Mouse (Mus musculus): ENCODE measurements around the gene Rtl8c.
"Not testable (repeated sequence)": the region's sequence is repeated elsewhere in the genome, so short reads cannot be mapped to it uniquely, and the experiment has no call there.

Rtl8c gene

DNA sequence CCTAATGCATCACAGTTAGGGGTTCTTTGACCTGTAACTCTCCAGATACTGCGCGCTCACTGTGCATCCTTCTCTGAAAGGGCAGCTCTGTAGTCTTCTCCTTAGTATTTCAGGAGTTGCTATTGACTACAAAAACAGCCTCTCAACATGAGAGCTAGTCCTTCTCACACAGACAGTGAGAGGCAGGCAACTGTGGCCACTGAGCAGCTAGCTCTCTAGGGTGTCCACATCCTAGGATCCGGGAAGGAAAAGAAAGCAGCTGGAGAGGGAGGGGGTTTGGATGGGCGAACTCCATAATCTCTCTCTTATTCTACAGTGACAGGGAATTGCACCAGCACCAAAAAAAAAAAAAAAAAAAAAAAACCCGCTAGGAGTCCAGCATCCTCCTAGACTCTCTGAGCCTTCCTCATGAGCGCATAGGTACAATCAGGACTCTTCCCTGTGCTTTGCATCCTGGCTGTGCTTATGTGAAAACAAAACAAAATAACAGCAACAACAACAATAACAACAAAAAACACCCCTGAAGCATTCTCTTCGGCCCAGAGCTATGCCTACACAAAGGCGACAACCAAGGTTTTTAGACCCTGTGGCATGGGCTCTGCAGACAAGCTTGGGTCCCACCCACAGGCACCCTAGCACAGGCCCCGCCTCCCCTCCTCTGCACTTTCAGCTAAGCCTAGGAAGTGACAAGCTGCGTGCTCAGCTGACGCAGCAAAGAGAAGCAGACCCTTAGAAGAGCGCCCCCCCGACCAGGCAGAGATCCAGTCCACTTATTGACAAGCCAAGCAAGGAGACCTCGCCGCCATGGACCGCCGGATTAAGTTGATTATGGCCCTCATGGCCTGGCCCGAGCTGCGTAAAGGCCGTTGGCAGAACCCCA, at the start of gene Rtl8c:
TSS of gene Rtl8c (plus strand) at position 791 of the 880 bp plus-strand sequence.
- DNase-seq, result peak; percentile 79 to 82

DNA sequence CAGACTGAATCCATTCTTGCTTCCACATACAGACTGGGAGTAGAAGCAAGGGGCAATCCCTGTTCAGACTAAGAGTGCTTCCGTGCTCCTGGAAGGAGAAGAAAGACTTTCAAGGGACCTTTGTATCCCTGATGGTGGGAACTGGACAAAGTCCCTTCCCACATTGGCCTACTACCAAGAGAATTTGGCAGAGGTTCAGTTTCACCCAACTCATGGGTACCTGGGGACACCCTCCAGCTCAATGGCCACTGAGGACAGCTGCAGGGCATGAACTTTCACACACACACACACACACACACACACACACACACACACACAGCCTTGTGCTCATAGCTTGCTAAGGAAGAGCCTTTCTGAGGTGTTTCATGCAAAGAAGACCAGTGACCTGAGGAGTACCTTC, 28.5 kb upstream of the Rtl8c start:
- DNase-seq, result no peak

DNA sequence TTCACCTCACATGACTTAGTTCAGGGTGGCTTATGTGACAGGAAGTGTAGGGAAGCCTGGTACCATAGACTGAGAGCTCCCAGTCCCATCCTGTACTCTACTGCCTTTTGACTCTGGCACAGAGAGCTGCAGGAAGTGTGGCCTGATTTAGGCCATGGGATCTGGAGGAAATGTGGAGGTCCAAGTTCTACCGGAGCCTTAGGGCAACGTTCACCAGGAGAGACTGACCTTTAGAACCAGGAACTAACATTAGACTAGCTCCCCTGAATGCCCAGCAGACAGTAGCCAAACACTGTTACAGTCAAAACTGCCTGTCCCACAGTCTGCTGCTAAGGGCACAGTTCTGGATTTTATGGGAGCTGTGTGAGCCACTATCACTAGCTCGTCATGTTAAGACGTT, 26.4 kb upstream of the Rtl8c start:
- DNase-seq, result not testable (repeated sequence)

DNA sequence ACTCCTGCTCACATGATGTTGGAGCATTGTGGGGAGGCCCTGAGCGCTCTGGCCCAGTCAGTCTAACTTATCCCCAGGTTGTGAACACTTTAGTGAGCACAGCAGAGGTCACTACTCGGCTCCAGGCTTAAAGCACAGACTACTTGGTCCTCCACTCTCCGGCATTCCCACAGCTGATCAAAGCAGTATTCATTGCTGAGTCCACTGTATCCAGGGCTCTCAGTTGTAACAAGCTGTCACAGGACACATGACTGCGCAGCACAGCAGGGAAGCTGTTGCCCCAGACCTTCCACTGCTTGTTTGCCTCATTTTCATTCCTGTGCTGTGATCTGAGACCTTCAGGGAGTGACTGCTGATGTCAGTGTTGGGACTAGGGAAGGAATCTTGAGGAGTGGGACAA, 24.4 kb upstream of the Rtl8c start:
- DNase-seq, result not testable (repeated sequence)

DNA sequence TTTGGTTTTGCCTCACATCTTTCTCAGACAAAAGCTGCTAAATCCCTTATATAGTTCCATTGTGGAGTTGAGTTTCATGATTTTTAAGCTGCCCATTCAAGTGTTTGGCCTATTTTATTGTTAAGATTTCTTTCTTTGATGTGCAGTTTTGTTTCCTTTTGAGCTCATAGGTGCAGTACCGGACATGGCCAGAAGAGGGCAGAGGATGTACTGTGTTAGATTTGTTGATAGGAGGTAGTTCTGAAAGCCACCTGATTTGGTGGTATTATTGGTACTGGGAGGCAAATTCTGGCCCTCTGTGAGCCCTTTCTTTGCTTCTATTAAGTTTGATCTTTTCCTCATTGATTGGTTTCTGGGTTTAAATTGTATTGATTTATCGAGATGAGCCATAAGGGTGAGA, 7.8 kb upstream of the Rtl8c start:
- DNase-seq, result peak; percentile 70 to 87

DNA sequence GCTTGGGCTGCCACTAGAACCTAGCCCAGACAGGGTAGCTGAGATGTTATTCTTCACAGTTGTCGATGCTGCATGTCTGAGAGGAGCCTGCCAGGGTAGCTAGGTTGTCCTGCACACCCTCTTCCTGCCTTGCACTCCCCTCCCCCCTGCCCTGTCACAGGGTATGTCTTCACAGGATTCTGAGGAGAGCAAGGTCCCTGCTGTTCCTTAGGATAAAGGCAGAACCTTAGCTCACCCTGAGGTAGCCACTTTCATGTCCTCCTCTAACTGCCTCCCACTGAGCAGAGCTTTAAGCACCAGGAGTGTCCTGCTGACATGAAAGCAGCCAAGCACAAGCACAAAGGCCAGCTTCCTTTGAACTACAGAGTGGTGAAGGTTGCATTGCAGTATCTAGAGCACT, 1.7 kb upstream of the Rtl8c start:
- peak in 1 of 2 experiments; percentile 5 for DNase-seq

DNA sequence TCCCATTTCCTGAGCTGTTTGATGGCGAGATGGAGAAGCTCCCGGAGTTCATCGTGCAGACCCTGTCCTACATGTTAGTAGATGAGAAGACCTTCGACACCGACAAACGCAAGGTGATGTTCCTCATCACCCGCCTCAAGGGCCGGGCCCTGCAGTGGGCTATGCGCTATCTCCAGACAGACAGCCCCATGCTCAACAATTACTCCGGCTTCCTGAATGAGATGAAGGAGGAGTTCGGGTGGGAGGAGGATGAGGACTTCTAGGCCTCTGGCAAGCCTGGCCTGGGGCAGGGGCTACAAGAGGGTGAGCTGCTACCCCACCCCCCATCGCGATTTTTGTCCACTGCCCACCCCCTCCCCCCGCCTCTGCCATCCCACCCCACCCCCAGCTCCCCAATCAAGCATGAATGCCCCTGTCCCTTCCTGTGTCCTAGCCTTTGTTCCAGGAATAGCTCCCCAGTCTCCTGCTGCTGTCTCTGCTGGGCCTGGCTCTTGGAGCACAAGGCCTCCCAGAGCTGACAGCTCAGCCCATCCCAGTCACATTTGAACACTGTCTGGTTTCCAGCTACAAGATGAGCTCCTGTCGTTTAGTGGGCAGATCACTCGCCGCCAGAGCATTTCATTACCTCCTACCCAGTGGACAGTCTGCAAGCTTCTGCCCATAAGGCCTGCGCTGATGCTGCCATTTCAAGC, 436 bp downstream of the Rtl8c start:
- DNase-seq, result peak; percentile 40 to 45

DNA sequence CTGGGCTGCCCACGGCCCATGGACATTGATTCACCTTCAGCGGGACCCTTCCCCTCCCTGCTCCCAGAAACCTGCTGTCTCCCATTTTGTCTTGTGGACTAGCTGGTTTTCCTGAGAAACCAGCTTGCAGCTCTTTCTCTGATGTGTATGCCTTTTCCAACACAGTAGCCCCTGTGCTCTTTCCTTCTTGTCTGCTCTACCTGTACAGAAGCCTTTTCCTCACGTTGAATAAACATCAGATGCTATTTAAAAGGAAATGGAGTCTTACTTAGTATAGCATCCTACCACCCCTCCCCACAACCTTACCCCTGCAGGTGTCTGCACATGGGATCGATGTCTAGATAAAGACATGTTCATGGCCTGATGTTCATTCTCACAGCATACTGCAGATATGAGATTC, 1.0 kb downstream of the Rtl8c start, which contains the start of gene Gm14597:
TSS of gene Gm14597 (minus strand) at position 101 of the 400 bp plus-strand sequence.
- not testable (repeated sequence) for DNase-seq

DNA sequence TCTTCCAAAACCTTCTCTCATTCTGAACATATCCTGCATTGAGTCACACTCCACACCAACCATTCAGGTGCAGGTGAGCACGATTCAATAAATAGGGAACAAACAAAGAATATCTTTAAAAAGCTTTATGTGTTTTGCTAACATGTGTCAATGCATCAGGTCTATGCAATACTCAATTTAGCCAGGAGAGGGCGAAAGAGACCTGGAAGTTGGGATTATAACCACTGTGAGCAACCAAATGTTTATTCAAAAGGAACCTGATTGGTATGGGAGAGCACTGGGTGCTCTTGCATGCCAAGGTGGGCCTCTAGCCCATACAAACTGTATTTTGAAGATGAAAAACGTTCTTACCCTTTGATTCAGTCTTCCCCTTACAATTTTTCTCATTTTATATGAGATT, 2.7 kb downstream of the Rtl8c start:
- DNase-seq, result peak; percentile 83 to 86

DNA sequence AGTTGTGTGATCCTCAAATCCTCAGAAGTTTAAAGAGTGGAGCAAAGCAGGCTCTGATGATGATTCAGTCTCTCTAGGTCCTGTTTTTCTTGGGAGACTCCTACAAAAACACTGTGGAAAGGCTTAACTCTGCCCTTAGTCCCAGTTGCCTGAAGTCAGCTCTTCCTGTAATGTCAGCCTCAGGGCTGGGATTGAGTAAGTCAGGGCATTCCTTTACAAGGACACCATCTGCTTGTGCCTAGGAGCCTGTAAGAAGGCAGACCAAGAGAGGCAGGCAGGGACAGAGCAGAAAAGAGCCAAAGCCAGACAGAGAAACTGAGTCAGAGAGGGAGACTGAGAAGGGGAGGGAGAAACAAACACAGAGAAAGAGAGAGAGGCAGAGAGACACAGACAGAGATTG, 3.6 kb downstream of the Rtl8c start:
- DNase-seq, result not testable (repeated sequence)

DNA sequence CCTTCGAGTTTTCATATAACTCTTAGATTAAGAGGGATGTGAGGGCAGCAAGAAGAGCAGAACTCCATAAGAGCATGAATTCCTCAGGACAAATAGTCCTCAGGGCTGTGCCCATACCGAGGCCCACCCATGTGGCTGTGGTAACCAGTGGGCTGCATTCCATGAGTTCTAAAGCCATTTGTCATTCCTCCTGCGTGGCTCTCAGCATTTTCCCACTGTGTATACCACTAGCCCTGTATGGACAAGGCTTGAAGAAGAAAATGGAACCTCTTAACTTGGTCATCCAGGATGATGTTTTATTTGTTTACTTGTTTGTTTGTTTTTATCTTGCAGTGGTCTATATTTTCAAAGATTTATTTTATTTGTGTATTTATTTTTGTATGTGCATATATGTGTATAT, 30.3 kb downstream of the Rtl8c start:
- DNase-seq, result not testable (repeated sequence)

DNA sequence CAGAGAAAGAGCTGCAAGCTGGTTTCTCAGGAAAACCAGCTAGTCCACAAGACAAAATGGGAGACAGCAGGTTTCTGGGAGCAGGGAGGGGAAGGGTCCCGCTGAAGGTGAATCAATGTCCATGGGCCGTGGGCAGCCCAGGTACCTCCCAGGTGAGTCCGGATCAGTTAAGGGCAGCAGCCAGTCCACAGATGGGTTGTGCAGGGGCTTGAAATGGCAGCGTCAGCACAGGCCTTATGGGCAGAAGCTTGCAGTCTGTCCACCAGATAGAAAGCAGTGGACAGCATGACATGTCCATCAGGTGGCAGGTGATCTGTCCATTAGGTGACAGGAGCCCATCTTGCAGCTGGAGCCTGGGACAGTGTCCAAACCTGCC, 34.8 kb downstream of the Rtl8c start:
- peak; percentile 5 for DNase-seq

DNA sequence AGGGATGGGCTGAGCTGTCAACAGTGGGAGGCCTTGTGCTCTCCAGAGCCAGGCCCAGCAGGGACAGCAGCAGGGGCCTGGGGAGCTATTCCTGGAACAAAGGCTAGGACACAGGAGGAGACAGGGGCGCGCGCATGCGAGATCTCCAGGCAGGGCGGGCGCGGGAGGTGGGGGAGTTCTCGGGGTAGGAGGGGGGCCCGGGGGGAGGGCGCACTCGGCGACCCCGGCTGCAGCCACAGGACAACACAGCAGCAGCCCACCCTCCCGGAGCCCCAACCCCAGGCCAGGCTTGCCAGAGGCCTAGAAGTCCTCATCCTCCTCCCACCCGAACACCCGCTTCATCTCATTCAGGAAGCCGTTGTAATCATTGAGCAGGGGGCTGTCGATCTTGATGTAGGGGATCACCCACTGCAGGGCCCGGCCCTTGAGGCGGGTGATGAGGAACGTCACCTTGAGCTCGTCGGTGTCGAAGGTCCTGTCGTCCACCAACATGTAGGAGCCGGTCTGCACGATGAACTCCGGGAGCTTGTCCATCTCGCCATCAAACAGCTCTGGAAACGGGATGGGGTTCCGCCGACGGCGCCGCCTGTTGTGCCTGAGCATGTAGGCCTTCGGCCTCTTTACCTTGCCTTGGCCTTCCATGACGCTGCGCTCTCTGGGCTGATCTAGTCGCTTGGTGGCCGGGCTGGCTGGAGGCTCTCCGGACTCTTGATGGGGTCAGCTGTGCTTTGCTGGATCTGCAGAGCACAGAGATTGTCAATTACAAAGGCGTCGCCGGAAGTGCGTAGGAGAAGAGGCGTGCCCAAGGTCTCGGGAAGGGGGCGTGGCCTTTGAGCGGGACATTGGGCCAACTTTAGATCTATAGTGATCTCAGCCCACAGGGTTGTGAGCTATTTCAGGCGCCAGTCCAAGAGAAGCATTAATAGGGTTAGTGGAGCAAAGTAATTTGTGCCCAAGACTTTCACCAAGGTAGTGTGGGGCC, 35.4 kb downstream of the Rtl8c start, which contains the start of gene Rtl8a:
TSS of gene Rtl8a (minus strand) at position 703 of the 982 bp plus-strand sequence.
- peak; percentile 83 to 87 for DNase-seq

DNA sequence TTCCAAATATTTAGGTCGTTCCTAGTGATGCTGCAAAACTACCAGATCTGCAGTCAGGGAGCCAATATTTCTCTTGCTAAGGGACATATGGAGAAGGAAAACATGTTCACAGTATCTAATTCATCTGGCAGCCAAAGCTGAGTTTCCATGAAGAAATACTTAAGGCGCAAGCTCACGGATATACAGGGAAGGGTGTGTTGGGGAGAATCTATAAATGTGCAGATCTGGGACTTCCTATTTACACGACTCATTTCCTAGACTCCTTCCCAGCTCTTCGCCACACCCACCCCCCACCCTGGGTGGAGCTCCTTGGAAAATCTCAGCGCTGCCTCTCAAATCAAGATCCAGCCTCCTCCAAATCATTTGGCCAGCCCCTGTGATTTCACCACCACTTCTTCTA, 38.1 kb downstream of the Rtl8c start:
- DNase-seq, result no peak

DNA sequence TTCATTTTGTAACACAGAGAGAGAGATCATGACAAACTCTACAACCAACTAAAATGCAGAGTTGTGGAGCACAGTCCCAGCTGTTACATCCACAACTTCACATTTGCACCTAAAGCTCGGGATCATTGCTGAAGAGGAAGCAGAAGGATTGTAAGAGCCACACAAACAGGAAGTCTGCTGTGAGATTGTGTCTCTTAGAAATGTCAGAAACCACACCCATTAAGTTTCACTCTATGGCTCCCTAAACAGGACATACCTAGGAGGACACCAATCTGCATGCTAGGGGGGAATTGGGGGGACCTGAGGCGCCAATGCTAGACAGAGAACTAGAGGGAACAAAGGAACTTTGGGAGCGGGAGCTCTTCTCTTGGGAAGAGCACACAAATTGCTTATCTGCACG, 45.1 kb downstream of the Rtl8c start:
- not testable (repeated sequence) for DNase-seq
